Mouse (Mus musculus): Measurements from ENCODE around the gene Frmd4b. TPM values are rescaled to one million over a fixed set of nuclear protein-coding genes. Genes with fewer than 3 reads are reported as not detected.
A peak's percentile ranks its signal among the peaks of the same experiment; 100 is the strongest.

Gene Frmd4b
- total and polyA plus RNA-seq, 3 experiments = 7.3 to 18.1 (median 11.9) TPM

- Histone ChIP-seq H3K9ac (ENCODE audit: low read depth, low read length) (no peak overlapping the region), H3K36me3 (ENCODE audit: control insufficient read depth, insufficient read depth, low read length) (no peaks in the 10 kb centered on the region; the same call in 1 of the 2 replicates), H3K27me3 (ENCODE audit: control insufficient read depth, insufficient read depth, low read length) (no peaks in the 10 kb centered on the region), H3K79me2 (replicated peaks; ENCODE audit: control insufficient read depth, insufficient read depth, low read length) (no peaks in the 10 kb centered on the region), H3K27ac (peak overlapping the region; percentile 32), H3K4me3 (no peak overlapping the region), H3K4me1 (ENCODE audit: control insufficient read depth, insufficient read depth, low read length) (peaks cover 1% of the 10 kb centered on the region; the same call in 1 of the 2 replicates)
- TF ChIP-seq POLR2A (IDR thresholded peaks at IDR 0.05; ENCODE audit: insufficient read depth, low read depth, low read length) (no peak), EP300 (IDR thresholded peaks at IDR 0.05; ENCODE audit: insufficient read depth, low read depth, low read length) (no peak), CTCF (IDR thresholded peaks at IDR 0.05) (no peak)
- intact Hi-C loops (cut with DNase I) = no loop called here
- WGBS = 76% methylated on average over 1 of the region's 1 CpGs
- DNase-seq = peak in 1 of 2 experiments; percentile 38
Measured at GRCm38 (mm10) chr6:97258489-97258888, 358.9 kb downstream of the Frmd4b start.

GRCm38 (mm10) chr6:97252711-97253221 is 364.6 kb downstream of the Frmd4b start, which contains the start of gene Lmod3:
Gene Lmod3, minus strand, starts transcription at chr6:97252759.
- Histone ChIP-seq H3K9ac (ENCODE audit: low read depth, low read length) (peak within 1 kb of the TSS; percentile 66), H3K27ac (peak within 1 kb of the TSS; percentile 87), H3K36me3 (ENCODE audit: control insufficient read depth, insufficient read depth, low read length) (no peaks in the 10 kb centered on the region; the same call in 1 of the 2 replicates), H3K4me1 (ENCODE audit: control insufficient read depth, insufficient read depth, low read length) (0 out of 2 replicates have a peak, but pooled peaks cover 1% of the 10 kb centered on the region), H3K79me2 (replicated peaks; ENCODE audit: control insufficient read depth, insufficient read depth, low read length) (0 out of 2 replicates have a peak, but pooled peaks cover 1% of the 10 kb centered on the region), H3K27me3 (ENCODE audit: control insufficient read depth, insufficient read depth, low read length) (no peaks in the 10 kb centered on the region), H3K4me3 (peak within 1 kb of the TSS; percentile 40)
- DNase-seq = peak; percentile 57 to 61
- TF ChIP-seq CTCF (IDR thresholded peaks at IDR 0.05) = no peak
- peak; percentile 52 for TF ChIP-seq POLR2A (IDR thresholded peaks at IDR 0.05; ENCODE audit: insufficient read depth, low read depth, low read length)
- 0 out of 2 replicates have a peak, but pooled peaks have one; percentile 37 for TF ChIP-seq EP300 (IDR thresholded peaks at IDR 0.05; ENCODE audit: insufficient read depth, low read depth, low read length)
- intact Hi-C loops (cut with DNase I) = loop anchor here (5.0 kb wide), 2 partner anchors 40 to 490 kb away; partner anchors contain the start of gene Arl6ip5
- WGBS = 21% methylated on average over 9 of the region's 9 CpGs

- Histone ChIP-seq H3K79me2 (replicated peaks; ENCODE audit: control insufficient read depth, insufficient read depth, low read length) (0 out of 2 replicates have a peak, but pooled peaks cover 1% of the 10 kb centered on the region), H3K27me3 (ENCODE audit: control insufficient read depth, insufficient read depth, low read length) (no peaks in the 10 kb centered on the region), H3K36me3 (ENCODE audit: control insufficient read depth, insufficient read depth, low read length) (no peaks in the 10 kb centered on the region; the same call in 1 of the 2 replicates), H3K4me3 (peak overlapping the region; percentile 40), H3K27ac (peak overlapping the region; percentile 87), H3K4me1 (ENCODE audit: control insufficient read depth, insufficient read depth, low read length) (0 out of 2 replicates have a peak, but pooled peaks cover 1% of the 10 kb centered on the region), H3K9ac (ENCODE audit: low read depth, low read length) (peak overlapping the region; percentile 61)
- intact Hi-C loops (cut with DNase I) = loop anchor here (5.0 kb wide), 2 partner anchors 40 to 490 kb away; partner anchors contain the start of gene Arl6ip5
- peak in 1 of 2 experiments; percentile 19 for DNase-seq
- 23% methylated on average over 5 of the region's 5 CpGs for WGBS
- TF ChIP-seq EP300 (IDR thresholded peaks at IDR 0.05; ENCODE audit: insufficient read depth, low read depth, low read length) = no peak
- TF ChIP-seq POLR2A (IDR thresholded peaks at IDR 0.05; ENCODE audit: insufficient read depth, low read depth, low read length) = no peak
- no peak for TF ChIP-seq CTCF (IDR thresholded peaks at IDR 0.05)
Measured at GRCm38 (mm10) chr6:97252086-97252485, 365.3 kb downstream of the Frmd4b start.

GRCm38 (mm10) chr6:97250966-97251365 is 366.4 kb downstream of the Frmd4b start:
- peak; percentile 93 for TF ChIP-seq CTCF (IDR thresholded peaks at IDR 0.05)
- 0 out of 2 replicates have a peak, but pooled peaks have one; percentile 18 for TF ChIP-seq EP300 (IDR thresholded peaks at IDR 0.05; ENCODE audit: insufficient read depth, low read depth, low read length)
- no peak for TF ChIP-seq POLR2A (IDR thresholded peaks at IDR 0.05; ENCODE audit: insufficient read depth, low read depth, low read length)
- Histone ChIP-seq H3K79me2 (replicated peaks; ENCODE audit: control insufficient read depth, insufficient read depth, low read length) (0 out of 2 replicates have a peak, but pooled peaks cover 1% of the 10 kb centered on the region), H3K4me1 (ENCODE audit: control insufficient read depth, insufficient read depth, low read length) (0 out of 2 replicates have a peak, but pooled peaks cover 1% of the 10 kb centered on the region), H3K4me3 (0 out of 2 replicates have a peak overlapping the region, but pooled peaks have one; percentile 2), H3K9ac (ENCODE audit: low read depth, low read length) (peak overlapping the region; percentile 55), H3K36me3 (ENCODE audit: control insufficient read depth, insufficient read depth, low read length) (peaks cover 4% of the 10 kb centered on the region; the same call in 1 of the 2 replicates), H3K27me3 (ENCODE audit: control insufficient read depth, insufficient read depth, low read length) (no peaks in the 10 kb centered on the region), H3K27ac (peak overlapping the region; percentile 31)
- WGBS = 17% methylated on average over 6 of the region's 6 CpGs
- peak; percentile 56 to 62 for DNase-seq
- intact Hi-C loops (cut with DNase I) = loop anchor here (1.0 to 5.0 kb wide), 5 partner anchors 28 to 491 kb away; partner anchors contain the start of gene Arl6ip5

- intact Hi-C loops (cut with DNase I) = no loop called here
- Histone ChIP-seq H3K79me2 (replicated peaks; ENCODE audit: control insufficient read depth, insufficient read depth, low read length) (0 out of 2 replicates have a peak, but pooled peaks cover 1% of the 10 kb centered on the region), H3K4me1 (ENCODE audit: control insufficient read depth, insufficient read depth, low read length) (no peaks in the 10 kb centered on the region), H3K27me3 (ENCODE audit: control insufficient read depth, insufficient read depth, low read length) (no peaks in the 10 kb centered on the region), H3K36me3 (ENCODE audit: control insufficient read depth, insufficient read depth, low read length) (peaks cover 4% of the 10 kb centered on the region; the same call in 1 of the 2 replicates), H3K4me3 (no peak overlapping the region), H3K9ac (ENCODE audit: low read depth, low read length) (no peak overlapping the region), H3K27ac (no peak overlapping the region)
- TF ChIP-seq POLR2A (IDR thresholded peaks at IDR 0.05; ENCODE audit: insufficient read depth, low read depth, low read length) = no peak
- no peak for TF ChIP-seq CTCF (IDR thresholded peaks at IDR 0.05)
- TF ChIP-seq EP300 (IDR thresholded peaks at IDR 0.05; ENCODE audit: insufficient read depth, low read depth, low read length) = no peak
- no peak for DNase-seq
Measured at GRCm38 (mm10) chr6:97245200-97245599, 372.1 kb downstream of the Frmd4b start.

GRCm38 (mm10) chr6:97242522-97242921 is 374.8 kb downstream of the Frmd4b start:
- 60% methylated on average over 4 of the region's 4 CpGs for WGBS
- Histone ChIP-seq H3K36me3 (ENCODE audit: control insufficient read depth, insufficient read depth, low read length) (peaks cover 4% of the 10 kb centered on the region; the same call in 1 of the 2 replicates), H3K27ac (no peak overlapping the region), H3K4me1 (ENCODE audit: control insufficient read depth, insufficient read depth, low read length) (no peaks in the 10 kb centered on the region), H3K4me3 (no peak overlapping the region), H3K79me2 (replicated peaks; ENCODE audit: control insufficient read depth, insufficient read depth, low read length) (no peaks in the 10 kb centered on the region), H3K9ac (ENCODE audit: low read depth, low read length) (no peak overlapping the region), H3K27me3 (ENCODE audit: control insufficient read depth, insufficient read depth, low read length) (no peaks in the 10 kb centered on the region)
- intact Hi-C loops (cut with DNase I) = no loop called here
- TF ChIP-seq EP300 (IDR thresholded peaks at IDR 0.05; ENCODE audit: insufficient read depth, low read depth, low read length) (no peak), CTCF (IDR thresholded peaks at IDR 0.05) (no peak), POLR2A (IDR thresholded peaks at IDR 0.05; ENCODE audit: insufficient read depth, low read depth, low read length) (no peak)
- DNase-seq = no peak
